Mouse (Mus musculus) v-Abl transformed pro-B cells (cell line): Measurements from ENCODE around the gene Pecr.

Experiments used
- in situ Hi-C, 2 experiments: fragments of 400-800 bp; cut with MboI; formaldehyde crosslinking; loops; one replicate each; pipeline ENCODE4 v1.15.1; 2025; ENCODE audit not compliant: unreplicated experiment in 2 of 2

Gene Pecr

DNA sequence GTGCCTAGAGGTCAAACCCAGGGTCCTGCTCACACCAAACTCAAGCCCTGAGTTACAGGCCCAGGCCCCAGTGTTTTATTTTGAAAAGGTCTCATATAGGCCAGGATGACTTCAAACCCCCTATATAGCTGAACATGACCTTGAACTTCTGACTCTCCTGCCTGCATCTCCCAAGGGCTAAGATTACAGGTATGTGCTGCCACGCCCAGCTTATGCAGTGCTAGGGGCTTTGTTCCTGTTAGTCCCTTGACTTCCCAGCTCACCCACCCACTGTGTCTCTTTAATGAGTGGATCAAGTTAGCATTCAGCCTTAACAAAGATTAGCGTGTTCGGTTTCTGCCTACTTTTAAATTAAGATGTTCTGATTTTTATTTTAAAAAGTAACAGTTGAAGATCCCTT lies 70.2 kb downstream of the Pecr start:
- in situ Hi-C loops: loop anchor here (10.0 to 25.0 kb wide), 4 partner anchors 211 to 501 kb away; partner anchors contain the start of genes Rpl37a (in 2 of the 2), Ankar (in 1 of the 2) and Smarcal1 (in 1 of the 2)

DNA sequence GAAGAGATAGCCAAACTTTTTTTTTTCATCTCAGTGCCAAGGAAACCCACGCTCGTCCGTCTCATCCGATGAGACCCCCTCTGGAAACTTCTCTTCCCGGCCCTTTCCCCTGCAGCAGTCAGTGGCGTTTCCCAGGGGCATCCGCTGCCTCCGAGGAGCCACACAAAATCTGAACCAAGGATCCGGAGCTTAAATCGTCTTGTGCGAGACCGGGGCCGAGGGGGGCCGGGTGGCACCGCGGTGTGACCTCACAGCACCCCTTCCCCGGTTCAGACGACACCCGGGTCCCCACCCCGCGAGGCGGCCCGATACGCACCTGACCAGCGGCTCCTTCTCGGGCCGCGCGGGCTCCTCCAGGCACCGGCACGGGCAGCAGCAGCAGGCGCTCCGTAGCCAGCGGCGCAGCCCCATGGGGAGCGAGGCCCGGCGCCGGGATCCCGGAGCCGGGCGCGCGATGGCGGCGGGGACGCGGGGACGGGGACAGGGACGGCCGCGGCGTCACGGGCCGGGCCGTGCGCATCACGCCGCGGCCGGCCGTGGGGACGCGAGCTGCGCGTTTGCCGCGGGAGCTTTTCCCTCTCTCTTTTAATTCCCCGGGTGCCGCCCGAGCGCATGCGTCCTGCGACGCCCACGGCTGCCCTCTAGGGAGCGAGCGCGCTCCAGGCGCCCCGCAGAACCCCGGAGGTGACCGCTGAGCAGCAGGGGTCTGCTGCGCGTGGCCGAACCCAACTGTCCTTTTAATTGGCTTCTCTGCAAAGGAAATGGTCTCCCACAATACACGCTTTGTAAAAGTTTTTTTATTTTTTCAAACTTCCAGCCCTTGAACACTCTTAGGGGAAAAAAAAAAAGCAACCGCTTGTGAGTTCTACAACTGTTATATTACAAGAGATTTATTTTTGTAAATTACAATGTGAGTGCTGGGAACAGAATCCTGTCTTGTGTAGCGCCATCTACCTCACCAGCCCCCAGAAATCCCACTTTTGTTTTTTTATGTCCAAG lies 72.1 kb downstream of the Pecr start, which contains the start of gene Mreg:
Gene Mreg (minus strand): TSS at position 607 of the 999 bp plus-strand sequence.
- in situ Hi-C loops: loop anchor here (10.0 to 25.0 kb wide), 4 partner anchors 213 to 503 kb away; partner anchors contain the start of genes Rpl37a (in 2 of the 2), Ankar (in 1 of the 2) and Smarcal1 (in 1 of the 2)

DNA sequence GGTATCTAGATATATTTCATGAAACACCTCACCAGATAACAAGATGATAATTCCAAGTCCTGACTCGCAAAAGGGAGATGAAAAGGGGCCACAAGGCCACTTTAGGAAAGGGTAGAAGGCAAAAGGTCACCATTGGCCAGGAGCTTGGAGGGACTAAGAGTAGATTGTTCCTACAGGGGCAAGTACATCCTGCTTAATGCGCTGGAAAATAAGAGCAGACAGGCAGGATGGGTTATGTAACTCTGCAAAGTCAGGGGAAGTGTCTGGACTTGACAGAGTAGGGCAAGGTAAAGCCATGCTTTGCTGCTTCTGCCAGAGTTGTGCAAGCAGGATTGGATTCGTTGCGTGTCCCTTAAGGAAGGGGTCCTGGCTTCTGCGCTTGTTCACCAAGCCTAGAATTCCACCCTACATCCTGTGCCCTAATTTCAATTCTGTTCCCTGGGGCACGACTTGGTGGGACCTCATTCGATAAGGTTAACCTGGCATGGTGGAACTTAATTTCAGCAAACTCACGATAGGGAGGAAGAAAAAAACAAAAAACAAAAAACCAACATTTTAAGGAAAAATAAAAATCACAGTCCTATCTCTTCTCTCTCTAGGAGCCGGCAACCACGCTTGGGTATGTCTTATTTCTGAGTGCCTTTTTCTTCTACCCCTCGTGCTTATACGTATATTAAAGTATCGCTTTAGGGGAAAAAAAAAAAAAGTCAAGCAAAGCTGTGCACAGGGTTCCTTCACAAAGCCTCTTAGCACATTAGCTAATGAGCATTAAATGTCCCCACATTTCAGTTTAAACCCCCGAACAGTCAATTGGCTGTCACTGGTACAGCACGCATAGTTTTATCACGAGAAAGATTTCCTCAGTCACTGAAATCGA lies 73.1 kb downstream of the Pecr start:
- in situ Hi-C loops: loop anchor here (10.0 to 25.0 kb wide), 4 partner anchors 214 to 504 kb away; partner anchors contain the start of genes Rpl37a (in 2 of the 2), Ankar (in 1 of the 2) and Smarcal1 (in 1 of the 2)
